In genomic region chr3:8718206-8718605, GRCm38 (mm10) we compare ENCODE assay signal across 8 mouse cellular contexts.
DNase-seq lines count a peak whose midpoint lies in the region; ATAC-seq and TF ChIP-seq lines count a peak whose summit lies in the region.

No protein-coding gene starts in this region.

- no peak for TF ChIP-seq EP300 in liver, postnatal 0 days (IDR thresholded peaks at IDR 0.05; ENCODE audit: low read depth)

- no peak overlapping the region for H3K9ac ChIP-seq in liver, embryonic 13.5 days
- H3K9ac ChIP-seq in liver, postnatal 0 days (replicated peaks) = no peak overlapping the region
- H3K9ac ChIP-seq in limb, embryonic 13.5 days = no peak overlapping the region

- no peak for TF ChIP-seq CTCF in liver, postnatal 0 days (IDR thresholded peaks at IDR 0.05; ENCODE audit: low read depth)

- WGBS in liver, embryonic 13.5 days (ENCODE audit: insufficient replicate concordance) = 20% methylated on average over 9 of the region's 9 CpGs
- 30% methylated on average over 9 of the region's 9 CpGs for WGBS in liver, postnatal 0 days (ENCODE audit: insufficient replicate concordance)
- WGBS in forebrain, embryonic 10.5 days = 8% methylated on average over 9 of the region's 9 CpGs
- WGBS in limb, embryonic 13.5 days = 6% methylated on average over 9 of the region's 9 CpGs

- no peak overlapping the region for H3K27ac ChIP-seq in liver, embryonic 13.5 days
- H3K27ac ChIP-seq in liver, postnatal 0 days (ENCODE audit: low read depth) = no peak overlapping the region
- peak overlapping the region; percentile 82 for H3K27ac ChIP-seq in forebrain, embryonic 10.5 days
- peak overlapping the region; percentile 75; the same call in 1 of the 2 replicates for H3K27ac ChIP-seq in limb, embryonic 13.5 days

- 0 out of 2 replicates have a peak overlapping the region, but pooled peaks have one; percentile 1 for H3K4me2 ChIP-seq in liver, embryonic 13.5 days
- no peak overlapping the region for H3K4me2 ChIP-seq in liver, postnatal 0 days (ENCODE audit: low read depth, low read length)
- peak overlapping the region; percentile 72 for H3K4me2 ChIP-seq in limb, embryonic 13.5 days (replicated peaks)

- H3K27me3 ChIP-seq in liver, embryonic 13.5 days = peaks cover 25% of the 10 kb centered on the region
- H3K27me3 ChIP-seq in liver, postnatal 0 days (ENCODE audit: insufficient read depth, low read length) = no peaks in the 10 kb centered on the region
- H3K27me3 ChIP-seq in forebrain, embryonic 10.5 days (ENCODE audit: poor library complexity, severe bottlenecking) = peaks cover 57% of the 10 kb centered on the region
- no peaks in the 10 kb centered on the region for H3K27me3 ChIP-seq in limb, embryonic 13.5 days

- ATAC-seq in liver, embryonic 13.5 days (ENCODE audit: low read depth) = no peak
- ATAC-seq in liver, postnatal 0 days = no peak
- ATAC-seq in limb, embryonic 13.5 days (ENCODE audit: low FRiP score, low read depth) = peak; percentile 7; the same call in 1 of the 2 replicates

- H3K9me3 ChIP-seq in liver, embryonic 13.5 days (replicated peaks) = no peaks in the 10 kb centered on the region
- no peaks in the 10 kb centered on the region for H3K9me3 ChIP-seq in liver, postnatal 0 days (ENCODE audit: low read length)
- H3K9me3 ChIP-seq in forebrain, embryonic 10.5 days = no peaks in the 10 kb centered on the region
- no peaks in the 10 kb centered on the region for H3K9me3 ChIP-seq in limb, embryonic 13.5 days

- DNase-seq in liver, embryonic 13.5 days = no peak
- DNase-seq in liver, postnatal 0 days = no peak
- DNase-seq in forebrain, embryonic 10.5 days (ENCODE audit: extremely low spot score, low spot score) = no peak
- peak; percentile 9 to 17 for DNase-seq in thymus, postnatal 10 days (ENCODE audit: low spot score in 2 of 2)
- DNase-seq in cerebellum, adult 9-11 months = no peak
- DNase-seq in lung, postnatal 36 days = no peak
- no peak for DNase-seq in frontal cortex, postnatal 14 days (ENCODE audit: low spot score in 2 of 2)

- H3K4me3 ChIP-seq in liver, embryonic 13.5 days (replicated peaks) = no peak overlapping the region
- H3K4me3 ChIP-seq in liver, postnatal 0 days (ENCODE audit: low read depth, low read length) = no peak overlapping the region
- H3K4me3 ChIP-seq in forebrain, embryonic 10.5 days = peak overlapping the region; percentile 44
- H3K4me3 ChIP-seq in limb, embryonic 13.5 days = no peak overlapping the region

- H3K36me3 ChIP-seq in liver, embryonic 13.5 days = no peaks in the 10 kb centered on the region
- H3K36me3 ChIP-seq in liver, postnatal 0 days (replicated peaks; ENCODE audit: insufficient read depth, low read length) = no peaks in the 10 kb centered on the region
- H3K36me3 ChIP-seq in forebrain, embryonic 10.5 days (replicated peaks) = no peaks in the 10 kb centered on the region
- H3K36me3 ChIP-seq in limb, embryonic 13.5 days = no peaks in the 10 kb centered on the region

- peaks cover 34% of the 10 kb centered on the region for H3K4me1 ChIP-seq in liver, embryonic 13.5 days (replicated peaks)
- peaks cover 12% of the 10 kb centered on the region for H3K4me1 ChIP-seq in liver, postnatal 0 days (ENCODE audit: insufficient read depth)
- peaks cover 60% of the 10 kb centered on the region for H3K4me1 ChIP-seq in forebrain, embryonic 10.5 days
- H3K4me1 ChIP-seq in limb, embryonic 13.5 days = peaks cover 50% of the 10 kb centered on the region

Comparison
In these comparisons a context has a peak if more than half of its experiments do, and no peak if none do; other contexts are left out.
1. DNase-seq: peak in thymus, postnatal 10 days (2 of 2); none in liver, embryonic 13.5 days (single experiment), liver, postnatal 0 days (single experiment), forebrain, embryonic 10.5 days (single experiment), cerebellum, adult 9-11 months (single experiment), lung, postnatal 36 days (single experiment) and frontal cortex, postnatal 14 days (0 of 2).
2. H3K27ac ChIP-seq: peak in forebrain, embryonic 10.5 days (single experiment) and limb, embryonic 13.5 days (single experiment); none in liver, embryonic 13.5 days (single experiment) and liver, postnatal 0 days (single experiment).